Mouse (Mus musculus) gastrocnemius, adult 8-10 months (tissue): Measurements from ENCODE around the gene Uba52. TPM values are rescaled to one million over a fixed set of nuclear protein-coding genes. Genes with fewer than 3 reads are reported as not detected.

Source experiments
- DNase-seq, 2 experiments: peaks; one replicate each; pipeline ENCODE4 v3.0.0; 2022; ENCODE audit warnings: low spot score in 2 of 2
- total RNA-seq, 4 experiments: library from RNA; stranded (reverse); gene quantifications; 2 replicates each; pipeline ENCODE4 v1.2.4; 2022

Uba52 gene
- total RNA-seq, 4 experiments from 2014 or later = 794 to 918 (median 839) TPM

GRCm38 (mm10) chr8:70504851-70505250, 5.8 kb downstream of the Uba52 start:
- peak; percentile 55 to 59 for DNase-seq

GRCm38 (mm10) chr8:70504291-70504716, 6.3 kb downstream of the Uba52 start:
- peak; percentile 73 to 81 for DNase-seq

- DNase-seq = peak; percentile 47 to 63
These were observed 7.4 kb downstream of the Uba52 start for GRCm38 (mm10) chr8:70503062-70503750.

GRCm38 (mm10) chr8:70502540-70502939, 8.1 kb downstream of the Uba52 start:
- DNase-seq = no peak

GRCm38 (mm10) chr8:70501820-70502529, 8.6 kb downstream of the Uba52 start:
- DNase-seq = peak; percentile 44 to 68

- DNase-seq = no peak
These were observed 10.0 kb downstream of the Uba52 start for GRCm38 (mm10) chr8:70500386-70501301.

GRCm38 (mm10) chr8:70495771-70496062, 14.9 kb downstream of the Uba52 start:
- no peak for DNase-seq

GRCm38 (mm10) chr8:70495001-70495770, 15.4 kb downstream of the Uba52 start:
- DNase-seq = no peak

GRCm38 (mm10) chr8:70494416-70494945, 16.1 kb downstream of the Uba52 start:
- no peak for DNase-seq

- no peak for DNase-seq
These were observed 16.7 kb downstream of the Uba52 start for GRCm38 (mm10) chr8:70493692-70494415.

GRCm38 (mm10) chr8:70492664-70493640, 17.6 kb downstream of the Uba52 start, which contains the start of gene Crlf1:
TSS of gene Crlf1 (plus strand) at chr8:70493158.
- DNase-seq = no peak

GRCm38 (mm10) chr8:70490880-70491495, 19.6 kb downstream of the Uba52 start:
- DNase-seq = no peak

GRCm38 (mm10) chr8:70490061-70490879, 20.3 kb downstream of the Uba52 start:
- no peak for DNase-seq

GRCm38 (mm10) chr8:70489576-70489975, 21.0 kb downstream of the Uba52 start:
- DNase-seq = no peak

- DNase-seq = no peak
These were observed 21.6 kb downstream of the Uba52 start for GRCm38 (mm10) chr8:70488931-70489470.

- no peak for DNase-seq
These were observed 22.4 kb downstream of the Uba52 start for GRCm38 (mm10) chr8:70487993-70488796.
